10 mouse cellular contexts compared by ENCODE assay signal in genomic region chr9:55382441-55382840, GRCm38 (mm10). TPM values are rescaled to one million over a fixed set of nuclear protein-coding genes. Genes with fewer than 3 reads are reported as not detected.
DNase-seq lines count a peak whose midpoint lies in the region; ATAC-seq and TF ChIP-seq lines count a peak whose summit lies in the region.
"Had no signal": no experiment of that assay in that cellular context is flagged by ENCODE, and none has a peak within 500 bp of the region (broad histone marks: within the 10 kb centered on the region; RNA-seq: fewer than 3 reads in every experiment).

No protein-coding gene starts in this region.

- WGBS in hindbrain, embryonic 10.5 days = 29% methylated on average over 5 of the region's 5 CpGs
- 35% methylated on average over 5 of the region's 5 CpGs for WGBS in hindbrain, embryonic 16.5 days
- WGBS in cerebellum, adult 2 months = 54% methylated on average over 5 of the region's 5 CpGs

- DNase-seq in hindbrain, embryonic 10.5 days (ENCODE audit: low spot score) = peak; percentile 59
- DNase-seq in urinary bladder, postnatal 25 days (ENCODE audit: low spot score) = peak; percentile 44
- DNase-seq in urinary bladder, postnatal 10 days (ENCODE audit: low spot score) = no peak
- peak; percentile 71 to 79 for DNase-seq in cerebellum, adult 2 months
- DNase-seq in kidney, postnatal 14 days = peak; percentile 45
- peak; percentile 32 to 55 for DNase-seq in natural killer cell, adult 2 months (ENCODE audit: low spot score in 2 of 2)
- DNase-seq in heart, postnatal 25 days (ENCODE audit: low spot score) = no peak

- peak; percentile 66 for TF ChIP-seq CTCF in cerebellum, adult 2 months (IDR thresholded peaks at IDR 0.05; ENCODE audit: borderline replicate concordance, insufficient read depth, low read depth, low read length)

- H3K4me2 ChIP-seq in hindbrain, embryonic 16.5 days (ENCODE audit: low read length) = no peak overlapping the region
- H3K4me2 ChIP-seq: limb, embryonic 13.5 days had no signal

- no peak overlapping the region for H3K9ac ChIP-seq in hindbrain, embryonic 16.5 days (ENCODE audit: low read depth, low read length)
- H3K9ac ChIP-seq: limb, embryonic 13.5 days had no signal

- intact Hi-C loops in heart, postnatal 25 days (cut with DNase I) = no loop called here

- no peak overlapping the region for H3K4me3 ChIP-seq in hindbrain, embryonic 10.5 days
- no peak overlapping the region for H3K4me3 ChIP-seq in hindbrain, embryonic 16.5 days (ENCODE audit: low read length)
- no peak overlapping the region for H3K4me3 ChIP-seq in cerebellum, adult 2 months (replicated peaks; ENCODE audit: insufficient read depth, low read depth, low read length)
- H3K4me3 ChIP-seq: erythroblast, embryonic 14.5 days; limb, embryonic 13.5 days had no signal

- no peak for ATAC-seq in hindbrain, embryonic 16.5 days

- no peaks in the 10 kb centered on the region for H3K27me3 ChIP-seq in hindbrain, embryonic 10.5 days (ENCODE audit: insufficient read depth, poor library complexity, severe bottlenecking)
- no peaks in the 10 kb centered on the region for H3K27me3 ChIP-seq in hindbrain, embryonic 16.5 days (replicated peaks; ENCODE audit: control insufficient read depth, insufficient read depth, low read length)
- no peaks in the 10 kb centered on the region for H3K27me3 ChIP-seq in cerebellum, adult 2 months (ENCODE audit: control insufficient read depth, insufficient read depth, low read length)
- H3K27me3 ChIP-seq: limb, embryonic 13.5 days had no signal

- H3K9me3 ChIP-seq in hindbrain, embryonic 10.5 days = no peaks in the 10 kb centered on the region
- H3K9me3 ChIP-seq in hindbrain, embryonic 16.5 days (ENCODE audit: control insufficient read depth, low read length) = no peaks in the 10 kb centered on the region
- H3K9me3 ChIP-seq: limb, embryonic 13.5 days had no signal

- H3K36me3 ChIP-seq in hindbrain, embryonic 10.5 days = no peaks in the 10 kb centered on the region
- H3K36me3 ChIP-seq in hindbrain, embryonic 16.5 days (ENCODE audit: control insufficient read depth, insufficient read depth, low read length) = no peaks in the 10 kb centered on the region
- H3K36me3 ChIP-seq: limb, embryonic 13.5 days had no signal

- H3K4me1 ChIP-seq in hindbrain, embryonic 10.5 days (replicated peaks) = no peaks in the 10 kb centered on the region
- no peaks in the 10 kb centered on the region for H3K4me1 ChIP-seq in hindbrain, embryonic 16.5 days (ENCODE audit: control insufficient read depth, insufficient read depth, low read depth, low read length)
- peaks cover 62% of the 10 kb centered on the region for H3K4me1 ChIP-seq in cerebellum, adult 2 months (ENCODE audit: control insufficient read depth, insufficient read depth, low read length)
- H3K4me1 ChIP-seq: limb, embryonic 13.5 days had no signal

- no peak overlapping the region for H3K27ac ChIP-seq in hindbrain, embryonic 10.5 days
- H3K27ac ChIP-seq in hindbrain, embryonic 16.5 days (ENCODE audit: low read depth, low read length) = no peak overlapping the region
- peak overlapping the region; percentile 24 for H3K27ac ChIP-seq in cerebellum, adult 2 months (ENCODE audit: insufficient read depth, low read length)
- H3K27ac ChIP-seq: limb, embryonic 13.5 days had no signal

- TF ChIP-seq POLR2A in cerebellum, adult 2 months (IDR thresholded peaks at IDR 0.05; ENCODE audit: borderline replicate concordance, insufficient read depth, low read length) = no peak

RNA-seq across cellular contexts. Expression of gene Tmem266, which starts 55.7 kb away (rescaled TPM):
- 0.46 and 1.2 TPM in 2 replicates for polyA plus RNA-seq in hindbrain, embryonic 10.5 days (2016; fragmentation: Nextera tagmentation; extraction: Ambion mirVana)
- polyA plus RNA-seq in hindbrain, embryonic 16.5 days (2015; fragmentation: Nextera tagmentation; extraction: Ambion mirVana) = 6.0 and 6.5 TPM in 2 replicates
- polyA plus RNA-seq in cerebellum, adult 2 months (2012; rRNA removed) = 47.5 and 56.1 TPM in 2 replicates
- 1 to 10 TPM; 1.8 to 1.9 TPM for total RNA-seq in heart, postnatal 25 days (2021)
- polyA plus RNA-seq: erythroblast, embryonic 14.5 days had no signal

RNA-seq across cellular contexts. Expression of gene Nrg4, which starts 55.8 kb away (rescaled TPM):
- polyA plus RNA-seq in hindbrain, embryonic 10.5 days (2016; fragmentation: Nextera tagmentation; extraction: Ambion mirVana) = 0.64 and 1.0 TPM in 2 replicates
- 1.6 and 1.7 TPM in 2 replicates for polyA plus RNA-seq in hindbrain, embryonic 16.5 days (2015; fragmentation: Nextera tagmentation; extraction: Ambion mirVana)
- 2.3 and 2.7 TPM in 2 replicates for polyA plus RNA-seq in cerebellum, adult 2 months (2012; rRNA removed)
- 1 to 10 TPM; 1.2 TPM for total RNA-seq in heart, postnatal 25 days (2021)

Comparison
In these comparisons a context has a peak if more than half of its experiments do, and no peak if none do; other contexts are left out.
1. DNase-seq: peak in hindbrain, embryonic 10.5 days (single experiment), urinary bladder, postnatal 25 days (single experiment), cerebellum, adult 2 months (2 of 2), kidney, postnatal 14 days (single experiment) and natural killer cell, adult 2 months (2 of 2); none in urinary bladder, postnatal 10 days (single experiment) and heart, postnatal 25 days (single experiment).